Mouse (Mus musculus) lung, postnatal 0 days (tissue): Measurements from ENCODE around the gene Supt5.

Source experiments
- CTCF ChIP-seq: IDR thresholded peaks from 2 replicates; pipeline ENCODE4 v1.5.1; 2016; ENCODE audit warnings: antibody characterized with exemption, mild to moderate bottlenecking
- EP300 ChIP-seq: IDR thresholded peaks from 2 replicates; pipeline ENCODE4 v1.6.1; 2016; ENCODE audit warnings: antibody characterized with exemption, mild to moderate bottlenecking, control low read depth

DNA sequence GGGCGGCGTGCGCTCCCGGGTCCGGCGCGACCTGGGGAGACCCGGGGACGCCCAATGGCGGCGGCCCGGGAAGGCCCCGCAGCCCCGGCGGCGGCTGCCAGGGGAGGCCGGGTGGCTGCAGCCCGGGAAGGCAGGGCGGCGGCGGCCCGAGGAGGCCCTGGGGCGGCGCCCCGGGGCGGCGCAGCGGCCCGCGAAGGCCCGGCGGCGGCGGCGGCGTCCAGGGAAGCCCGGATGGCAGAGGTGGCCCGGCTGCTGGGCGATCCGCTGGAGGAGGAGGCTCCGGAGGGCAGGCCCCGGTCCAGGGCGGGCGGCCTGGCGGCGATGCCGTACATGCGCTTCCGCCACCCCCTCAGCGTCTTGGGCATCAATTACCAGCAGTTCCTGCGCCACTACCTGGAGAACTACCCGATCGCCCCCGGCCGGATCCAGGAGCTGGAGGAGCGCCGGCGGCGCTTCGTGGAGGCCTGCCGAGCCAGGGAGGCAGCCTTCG lies 70.5 kb downstream of the Supt5 start:
- TF ChIP-seq CTCF: no peak
- no peak for TF ChIP-seq EP300
